Mouse (Mus musculus) lung, embryonic 14.5 days (tissue): ENCODE measurements around the gene Slc16a5. TPM values are rescaled to one million over a fixed set of nuclear protein-coding genes. Genes with fewer than 3 reads are reported as not detected.
"Not testable (repeated sequence)": the region's sequence is repeated elsewhere in the genome, so short reads cannot be mapped to it uniquely, and the experiment has no call there.

Experiments used
- ATAC-seq: fragments of 200-750 bp; cut with Nextera tagmentation; 2 replicates; pipeline ENCODE4 v1.8.0; 2017; ENCODE audit warnings: mild to moderate bottlenecking, moderate TSS enrichment, moderate library complexity; ENCODE audit not compliant: insufficient read depth
- DNase-seq: peaks from one replicate; pipeline ENCODE4 v3.0.0-alpha.2; 2015
- H3K27ac ChIP-seq: fragments of 300-500 bp; sonication (generic); 2 replicates; pipeline ENCODE4 v1.5.1; 2014; ENCODE audit warnings: low read depth, mild to moderate bottlenecking, moderate library complexity
- H3K27me3 ChIP-seq: fragments of 300-500 bp; sonication (generic); 2 replicates; pipeline ENCODE4 v1.6.1; 2014; ENCODE audit warnings: low read length, control low read depth; ENCODE audit not compliant: insufficient read depth
- H3K36me3 ChIP-seq: fragments of 300-500 bp; sonication (generic); 2 replicates; pipeline ENCODE4 v1.6.1; 2014; ENCODE audit warnings: control low read depth; ENCODE audit not compliant: insufficient read depth
- H3K4me1 ChIP-seq: fragments of 300-500 bp; sonication (generic); 2 replicates; pipeline ENCODE4 v1.6.1; 2014; ENCODE audit warnings: antibody characterized with exemption, control low read depth; ENCODE audit not compliant: insufficient read depth
- H3K4me2 ChIP-seq: fragments of 300-500 bp; sonication (generic); 2 replicates; pipeline ENCODE4 v1.6.1; 2014; ENCODE audit warnings: mild to moderate bottlenecking
- H3K4me3 ChIP-seq: fragments of 300-500 bp; sonication (generic); 2 replicates; pipeline ENCODE4 v1.5.1; 2014; ENCODE audit warnings: low read depth, low read length
- H3K9ac ChIP-seq: fragments of 300-500 bp; sonication (generic); 2 replicates; pipeline ENCODE4 v1.6.1; 2014
- H3K9me3 ChIP-seq: fragments of 300-500 bp; sonication (generic); 2 replicates; pipeline ENCODE4 v1.6.1; 2016; ENCODE audit warnings: low read depth, low read length, control low read depth
- CTCF ChIP-seq: IDR thresholded peaks from 2 replicates; pipeline ENCODE4 v1.5.1; 2016; ENCODE audit warnings: antibody characterized with exemption, low read depth
- WGBS: fragments of 180-500 bp; shearing (Covaris S2); extraction: QIAGEN DNeasy Blood & Tissue Kit; methylation state at CpG from one replicate; pipeline ENCODE4 v1.1.7; 2014; 5-methylcytosine and 5-hydroxymethylcytosine counted together
- polyA plus RNA-seq: library from polyadenylated mRNA; unstranded; fragments of >200 nt; fragmentation: Nextera tagmentation; extraction: Ambion mirVana; gene quantifications from 2 replicates; pipeline ENCODE4 v1.2.1, GENCODE M21; 2014

The Slc16a5 gene
- polyA plus RNA-seq, 1 experiment from 2014 or later: 0.28 TPM

GRCm38 (mm10) chr11:115467217-115467618 is 4.9 kb downstream of the Slc16a5 start:
- ATAC-seq: peak; percentile 56; the same call in 1 of the 2 replicates
- TF ChIP-seq CTCF: no peak
- WGBS: 21% methylated on average over 4 of the region's 4 CpGs
- H3K27ac ChIP-seq: no peak overlapping the region
- H3K27me3 ChIP-seq: no peaks in the 10 kb centered on the region
- no peak overlapping the region for H3K4me3 ChIP-seq
- H3K4me1 ChIP-seq: no peaks in the 10 kb centered on the region
- no peaks in the 10 kb centered on the region for H3K36me3 ChIP-seq
- peak; percentile 60 for DNase-seq
- H3K4me2 ChIP-seq: no peak overlapping the region
- H3K9me3 ChIP-seq: no peaks in the 10 kb centered on the region
- H3K9ac ChIP-seq: no peak overlapping the region; the same call in 1 of the 2 replicates

DNA sequence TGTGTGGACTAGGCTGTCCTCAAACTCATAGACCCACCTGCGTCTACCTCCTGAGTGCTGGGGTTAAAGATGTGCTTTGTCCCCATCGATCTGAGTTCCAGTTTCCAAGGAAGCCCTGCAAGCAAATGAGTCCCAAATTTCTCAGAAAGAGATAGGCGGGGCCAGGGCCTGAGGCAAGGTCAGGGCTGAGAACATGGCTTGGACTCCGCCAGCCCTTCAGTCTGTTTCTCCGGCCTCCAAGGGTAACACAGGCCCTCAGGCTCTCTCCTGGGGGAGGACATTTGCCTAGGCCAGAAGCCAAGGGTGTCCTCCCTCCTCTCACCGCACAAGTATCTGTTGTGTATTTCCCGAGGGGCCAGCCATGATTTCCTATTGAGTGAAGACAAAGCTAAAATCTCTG is 9.9 kb downstream of the Slc16a5 start:
- no peak for TF ChIP-seq CTCF
- no peak overlapping the region for H3K27ac ChIP-seq
- H3K36me3 ChIP-seq: no peaks in the 10 kb centered on the region
- no peak overlapping the region for H3K4me3 ChIP-seq
- H3K27me3 ChIP-seq: no peaks in the 10 kb centered on the region
- H3K4me2 ChIP-seq: no peak overlapping the region
- 79% methylated on average over 7 of the region's 7 CpGs for WGBS
- H3K4me1 ChIP-seq: peaks cover 7% of the 10 kb centered on the region
- ATAC-seq (no peak), DNase-seq (no peak)
- H3K9ac ChIP-seq: no peak overlapping the region
- no peaks in the 10 kb centered on the region for H3K9me3 ChIP-seq

DNA sequence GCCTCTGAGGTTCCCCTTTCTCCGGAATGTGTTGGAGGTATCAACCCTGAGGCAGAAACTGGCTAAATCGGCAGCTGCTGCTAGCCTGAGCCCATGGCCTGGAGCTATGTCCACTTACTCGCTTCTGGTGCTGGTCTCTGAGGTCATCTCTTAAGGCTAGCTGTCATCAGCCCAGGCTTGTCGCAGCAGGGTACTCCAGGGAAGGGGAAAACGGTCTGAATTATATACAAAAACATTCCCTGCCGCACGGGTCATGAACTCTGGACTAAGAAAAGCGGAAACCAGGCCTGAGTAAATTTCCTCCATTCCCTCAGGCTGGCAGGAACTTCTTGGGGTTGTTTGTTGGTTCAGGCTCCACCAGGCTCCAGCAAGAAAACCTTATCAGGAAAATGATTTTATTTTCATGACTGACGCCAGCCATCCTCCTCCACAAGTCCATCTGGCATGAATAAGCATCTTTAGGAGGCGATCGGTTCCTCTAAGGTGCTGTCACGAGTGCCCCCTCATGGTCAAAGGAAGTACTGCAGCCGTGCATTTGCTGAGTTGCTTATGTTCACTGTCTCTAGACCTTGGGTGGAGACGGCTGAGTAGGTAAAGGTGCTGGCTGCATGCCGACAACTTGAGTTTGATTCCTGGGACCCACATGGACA is 11.5 kb downstream of the Slc16a5 start:
- Histone ChIP-seq H3K9me3 (no peaks in the 10 kb centered on the region), H3K4me3 (0 out of 2 replicates have a peak overlapping the region, but pooled peaks have one; percentile 4), H3K27ac (peak overlapping the region; percentile 75), H3K4me1 (peaks cover 7% of the 10 kb centered on the region), H3K36me3 (no peaks in the 10 kb centered on the region), H3K9ac (0 out of 2 replicates have a peak overlapping the region, but pooled peaks have one; percentile 15), H3K4me2 (peak overlapping the region; percentile 39; the same call in 1 of the 2 replicates), H3K27me3 (no peaks in the 10 kb centered on the region)
- peak; percentile 43 for ATAC-seq
- peak; percentile 99 for DNase-seq
- WGBS: 10% methylated on average over 15 of the region's 15 CpGs
- peak; percentile 99 for TF ChIP-seq CTCF

DNA sequence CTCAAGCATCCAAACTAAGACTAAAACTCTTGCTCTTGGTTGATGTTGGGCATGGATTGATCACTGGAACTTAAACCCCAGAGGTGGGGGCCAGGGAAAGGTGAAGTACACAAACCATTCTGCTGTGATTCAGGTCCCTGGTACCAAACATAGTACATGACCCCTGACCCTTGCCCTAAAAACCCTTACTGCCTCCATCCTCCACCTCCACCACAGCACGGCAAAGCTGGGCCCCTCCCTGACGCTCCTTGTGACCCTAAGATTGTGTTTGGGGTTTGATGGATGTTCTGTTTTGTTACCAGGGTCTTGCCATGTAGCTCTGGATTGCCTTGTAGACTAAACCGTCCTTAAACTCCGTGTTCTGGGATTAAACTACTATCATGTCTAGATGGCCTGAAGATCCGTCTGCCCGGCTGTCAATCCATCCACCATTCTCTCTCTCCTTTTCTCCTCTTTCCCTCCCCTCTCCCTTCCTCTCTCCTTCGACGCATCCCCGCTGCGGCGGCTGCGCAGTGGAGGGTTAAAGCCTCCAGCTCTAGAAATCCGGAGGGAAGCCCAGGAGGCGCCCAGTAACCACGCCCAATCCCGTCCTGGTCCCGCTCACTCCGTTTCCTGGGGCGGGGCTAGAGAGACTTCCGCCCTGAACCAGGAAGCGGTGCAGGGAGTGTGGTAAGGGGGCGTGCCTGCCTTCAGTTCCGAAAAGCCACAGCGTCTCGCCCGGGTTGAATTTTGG is 12.9 kb downstream of the Slc16a5 start, which contains the start of gene Armc7:
Gene Armc7, plus strand, starts transcription at position 643 of the 733 bp plus-strand sequence.
- Histone ChIP-seq H3K27me3 (no peaks in the 10 kb centered on the region), H3K9ac (peak within 1 kb of the TSS; percentile 66), H3K4me1 (peaks cover 7% of the 10 kb centered on the region), H3K4me3 (peak within 1 kb of the TSS; percentile 70), H3K36me3 (no peaks in the 10 kb centered on the region), H3K4me2 (peak within 1 kb of the TSS; percentile 83), H3K27ac (peak within 1 kb of the TSS; percentile 77), H3K9me3 (no peaks in the 10 kb centered on the region)
- ATAC-seq: peak; percentile 97
- WGBS: under 1% methylated on average over 26 of the region's 26 CpGs
- peak; percentile 99 for DNase-seq
- TF ChIP-seq CTCF: no peak

DNA sequence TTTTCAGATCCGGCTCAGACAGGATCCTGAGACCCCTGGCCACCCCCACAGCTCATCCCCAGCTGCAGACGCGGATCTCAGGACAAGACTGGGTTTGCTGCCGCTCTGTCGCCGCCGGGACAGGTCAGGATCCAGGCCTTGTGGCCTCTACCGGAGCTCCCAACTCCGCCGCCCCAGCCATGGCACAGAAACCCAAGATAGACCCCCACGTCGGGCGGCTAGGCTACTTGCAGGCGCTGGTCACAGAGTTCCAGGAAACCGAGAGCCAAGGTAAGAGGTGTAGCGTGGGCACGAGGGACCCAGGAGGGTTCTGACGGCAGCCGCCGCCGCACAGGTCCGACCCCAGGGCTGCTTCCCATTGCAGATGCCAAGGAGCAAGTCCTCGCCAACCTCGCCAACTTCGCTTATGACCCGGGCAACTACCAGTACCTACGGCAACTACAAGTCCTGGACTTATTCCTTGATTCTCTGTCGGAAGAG is 13.5 kb downstream of the Slc16a5 start:
- peak; percentile 7 for ATAC-seq
- TF ChIP-seq CTCF: no peak

DNA sequence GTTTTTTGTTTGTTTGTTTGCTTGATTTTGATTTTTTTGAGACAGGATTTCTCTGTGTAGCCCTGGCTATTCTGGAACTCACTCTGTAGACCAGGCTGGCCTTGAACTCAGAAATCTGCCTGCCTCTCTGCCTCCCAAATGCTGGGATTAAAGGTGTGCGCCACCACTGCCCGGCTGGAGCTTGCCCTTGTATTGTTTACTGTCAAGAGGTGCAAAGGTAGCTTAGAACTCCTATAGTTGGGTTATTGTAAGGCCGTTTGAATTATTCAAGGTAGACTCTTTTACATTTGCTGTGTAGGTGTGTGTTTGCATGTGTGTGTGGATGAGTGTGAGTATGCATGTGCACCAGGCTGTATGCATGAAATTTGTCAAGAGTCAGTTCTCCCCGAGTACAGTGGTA is 14.4 kb downstream of the Slc16a5 start:
- H3K36me3 ChIP-seq, H3K27me3 ChIP-seq, ATAC-seq, H3K9me3 ChIP-seq, H3K4me1 ChIP-seq, H3K9ac ChIP-seq, DNase-seq, H3K27ac ChIP-seq: not testable (repeated sequence)
- Histone ChIP-seq H3K4me2 (peak overlapping the region; percentile 83), H3K4me3 (peak overlapping the region; percentile 70)
- 77% methylated on average over 4 of the region's 4 CpGs for WGBS

More for the DNA sequence above, 13.5 kb downstream of the Slc16a5 start:
- no peaks in the 10 kb centered on the region for H3K27me3 ChIP-seq
- no peaks in the 10 kb centered on the region for H3K36me3 ChIP-seq
- no peak overlapping the region for H3K27ac ChIP-seq
- 4% methylated on average over 28 of the region's 28 CpGs for WGBS
- H3K4me2 ChIP-seq: peak overlapping the region; percentile 83
- no peaks in the 10 kb centered on the region for H3K9me3 ChIP-seq
- H3K4me3 ChIP-seq: peak overlapping the region; percentile 70
- DNase-seq: no peak
- H3K9ac ChIP-seq: peak overlapping the region; percentile 66
- peaks cover 7% of the 10 kb centered on the region for H3K4me1 ChIP-seq

DNA sequence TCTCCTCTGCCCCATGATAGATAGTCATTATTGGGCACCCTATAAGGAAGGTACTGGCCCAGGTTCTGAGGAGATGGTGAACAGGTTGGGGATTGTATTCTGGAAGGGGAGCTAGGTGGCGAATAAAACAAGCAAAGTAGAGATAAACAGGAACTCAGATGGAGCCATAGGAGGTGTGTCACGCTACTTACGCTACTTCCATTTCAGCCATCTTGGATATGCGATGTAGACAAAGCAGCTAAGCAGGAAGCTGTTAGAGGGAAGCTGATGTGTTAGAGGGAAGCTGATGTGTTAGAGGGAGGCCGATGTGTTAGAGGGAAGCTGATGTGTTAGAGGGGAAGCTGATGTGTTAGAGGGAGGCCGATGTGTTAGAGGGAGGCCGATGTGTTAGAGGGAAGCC is 15.1 kb downstream of the Slc16a5 start:
- not testable (repeated sequence) for H3K9ac ChIP-seq, H3K27ac ChIP-seq, H3K4me3 ChIP-seq, H3K36me3 ChIP-seq, H3K9me3 ChIP-seq, DNase-seq, H3K27me3 ChIP-seq, ATAC-seq, H3K4me1 ChIP-seq
- 77% methylated on average over 7 of the region's 7 CpGs for WGBS
- 0 out of 2 replicates have a peak overlapping the region, but pooled peaks have one; percentile 83 for H3K4me2 ChIP-seq
